Mouse (Mus musculus): ENCODE results near the gene Hdac5. TPM values are rescaled to one million over a fixed set of nuclear protein-coding genes. Genes with fewer than 3 reads are reported as not detected.

The Hdac5 gene
- polyA plus RNA-seq, 1 experiment from 2014 or later, result 92.2 TPM

DNA sequence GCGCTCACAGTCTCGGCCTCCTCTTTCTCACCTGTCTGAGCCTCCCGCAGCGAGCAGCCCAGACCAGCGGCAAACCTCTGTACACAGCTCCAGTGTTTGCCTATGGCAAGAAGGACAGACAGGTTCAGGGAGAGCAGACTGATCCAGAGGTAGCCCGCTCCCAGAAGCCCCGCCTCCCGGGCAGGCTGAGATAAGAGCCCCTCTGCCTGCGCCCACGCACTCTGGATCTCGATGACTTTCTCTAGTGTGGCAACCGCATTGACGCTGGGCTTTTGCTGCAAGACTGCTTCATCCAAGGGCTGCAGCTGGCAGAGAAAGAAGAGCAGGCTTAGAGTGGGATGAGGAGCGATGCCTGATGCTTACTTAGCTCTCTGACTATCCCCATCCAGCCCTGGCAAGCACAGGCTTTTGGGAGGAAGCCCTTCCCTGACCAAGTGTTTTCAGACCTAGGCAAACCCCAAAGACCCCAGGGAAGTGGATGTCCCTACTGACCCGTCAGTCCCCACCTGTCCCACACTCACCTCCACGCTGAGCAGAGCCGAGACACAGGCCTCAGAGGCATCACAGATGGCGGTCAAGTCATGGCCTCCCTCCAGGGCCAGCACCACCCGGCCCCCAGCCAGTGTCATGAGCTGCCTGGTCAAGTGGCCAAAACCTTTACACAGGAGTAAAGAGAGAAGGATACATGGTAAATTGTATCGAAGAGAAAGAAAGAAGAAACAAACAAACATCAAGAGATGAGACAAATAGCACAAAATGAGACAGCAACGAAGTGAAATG lies 33.8 kb downstream of the Hdac5 start:
- no peak overlapping the region for H3K4me3 ChIP-seq
- H3K9me3 ChIP-seq (replicated peaks), result no peaks in the 10 kb centered on the region
- no peak overlapping the region for H3K4me2 ChIP-seq
- H3K27me3 ChIP-seq (replicated peaks), result no peaks in the 10 kb centered on the region
- H3K36me3 ChIP-seq, result peaks cover 89% of the 10 kb centered on the region
- WGBS, result 63% methylated on average over 21 of the region's 21 CpGs
- H3K9ac ChIP-seq, result 0 out of 2 replicates have a peak overlapping the region, but pooled peaks have one; percentile 3
- H3K4me1 ChIP-seq (replicated peaks), result peaks cover 10% of the 10 kb centered on the region
- no peak overlapping the region for H3K27ac ChIP-seq (ENCODE audit: poor library complexity, severe bottlenecking)
- no peak for ATAC-seq (ENCODE audit: insufficient number of reproducible peaks, low FRiP score)

DNA sequence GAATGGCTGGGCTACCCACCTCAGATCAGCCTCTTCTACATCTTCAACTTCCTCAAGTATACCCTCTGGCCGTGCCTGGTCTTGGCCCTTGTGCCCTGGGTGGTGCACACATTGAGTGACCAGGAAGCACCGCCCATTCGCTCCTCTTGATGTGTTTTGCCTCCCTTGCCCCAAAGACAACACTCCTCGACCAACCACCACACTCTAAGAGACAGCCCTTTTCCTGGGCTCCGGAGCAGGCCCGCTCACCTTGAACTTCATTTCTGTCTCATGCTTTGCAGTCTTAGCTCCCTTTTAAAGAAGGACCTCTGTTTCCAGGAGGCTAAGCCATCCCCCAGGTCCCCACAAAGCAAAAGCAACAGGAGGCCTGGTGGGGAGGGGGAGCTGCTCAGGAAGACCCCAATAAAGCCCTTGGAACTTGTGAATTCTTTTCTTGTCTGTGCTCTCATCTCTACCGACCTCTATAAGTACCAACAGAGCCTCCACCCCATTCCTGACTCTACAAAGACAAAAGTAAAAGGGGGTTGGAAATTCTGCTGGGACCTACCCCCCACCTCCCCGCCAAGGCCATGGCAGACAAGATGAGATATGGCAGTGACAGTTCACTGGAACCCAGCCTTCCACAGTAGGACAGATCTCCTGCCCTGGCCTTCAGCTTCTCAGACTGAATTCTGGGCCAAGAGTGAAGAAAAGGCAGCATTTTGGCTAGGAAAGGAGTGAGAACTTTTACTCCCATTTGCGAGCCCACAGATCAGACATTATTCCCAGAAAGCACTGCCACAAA lies 36.1 kb downstream of the Hdac5 start:
- 82% methylated on average over 9 of the region's 9 CpGs for WGBS
- H3K36me3 ChIP-seq, result peaks cover 65% of the 10 kb centered on the region
- no peak overlapping the region for H3K4me2 ChIP-seq
- H3K4me3 ChIP-seq, result no peak overlapping the region
- H3K4me1 ChIP-seq (replicated peaks), result peaks cover 26% of the 10 kb centered on the region
- H3K9ac ChIP-seq, result no peak overlapping the region
- no peak overlapping the region for H3K27ac ChIP-seq (ENCODE audit: poor library complexity, severe bottlenecking)
- H3K9me3 ChIP-seq (replicated peaks), result no peaks in the 10 kb centered on the region
- ATAC-seq (ENCODE audit: insufficient number of reproducible peaks, low FRiP score), result no peak
- H3K27me3 ChIP-seq (replicated peaks), result no peaks in the 10 kb centered on the region

DNA sequence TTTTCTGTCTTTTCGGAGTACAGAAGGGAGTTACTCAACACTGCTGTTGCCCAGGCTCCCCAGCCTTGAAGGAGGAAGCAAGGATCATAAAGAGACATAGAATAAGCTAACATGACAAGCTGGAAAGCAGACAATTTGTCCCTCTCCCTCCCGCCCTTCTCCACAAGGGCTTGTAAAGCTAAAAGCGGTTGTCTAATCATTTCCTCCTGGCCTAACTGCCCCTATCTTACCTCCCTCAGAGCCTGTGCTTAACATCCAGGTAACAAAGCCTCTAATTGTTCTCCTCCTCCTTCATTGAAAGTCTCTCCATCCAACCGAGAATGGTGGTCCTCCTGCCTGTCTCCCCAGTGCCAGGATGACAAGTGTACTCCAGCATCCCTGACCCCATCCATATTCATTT lies 39.1 kb downstream of the Hdac5 start:
- H3K4me3 ChIP-seq, result peak overlapping the region; percentile 74
- peak overlapping the region; percentile 52 for H3K9ac ChIP-seq
- WGBS, result 55% methylated on average over 4 of the region's 4 CpGs
- peaks cover 20% of the 10 kb centered on the region for H3K4me1 ChIP-seq (replicated peaks)
- no peaks in the 10 kb centered on the region for H3K9me3 ChIP-seq (replicated peaks)
- ATAC-seq (ENCODE audit: insufficient number of reproducible peaks, low FRiP score), result no peak
- peak overlapping the region; percentile 93 for H3K4me2 ChIP-seq
- no peak overlapping the region for H3K27ac ChIP-seq (ENCODE audit: poor library complexity, severe bottlenecking)
- H3K36me3 ChIP-seq, result peaks cover 35% of the 10 kb centered on the region
- H3K27me3 ChIP-seq (replicated peaks), result no peaks in the 10 kb centered on the region

DNA sequence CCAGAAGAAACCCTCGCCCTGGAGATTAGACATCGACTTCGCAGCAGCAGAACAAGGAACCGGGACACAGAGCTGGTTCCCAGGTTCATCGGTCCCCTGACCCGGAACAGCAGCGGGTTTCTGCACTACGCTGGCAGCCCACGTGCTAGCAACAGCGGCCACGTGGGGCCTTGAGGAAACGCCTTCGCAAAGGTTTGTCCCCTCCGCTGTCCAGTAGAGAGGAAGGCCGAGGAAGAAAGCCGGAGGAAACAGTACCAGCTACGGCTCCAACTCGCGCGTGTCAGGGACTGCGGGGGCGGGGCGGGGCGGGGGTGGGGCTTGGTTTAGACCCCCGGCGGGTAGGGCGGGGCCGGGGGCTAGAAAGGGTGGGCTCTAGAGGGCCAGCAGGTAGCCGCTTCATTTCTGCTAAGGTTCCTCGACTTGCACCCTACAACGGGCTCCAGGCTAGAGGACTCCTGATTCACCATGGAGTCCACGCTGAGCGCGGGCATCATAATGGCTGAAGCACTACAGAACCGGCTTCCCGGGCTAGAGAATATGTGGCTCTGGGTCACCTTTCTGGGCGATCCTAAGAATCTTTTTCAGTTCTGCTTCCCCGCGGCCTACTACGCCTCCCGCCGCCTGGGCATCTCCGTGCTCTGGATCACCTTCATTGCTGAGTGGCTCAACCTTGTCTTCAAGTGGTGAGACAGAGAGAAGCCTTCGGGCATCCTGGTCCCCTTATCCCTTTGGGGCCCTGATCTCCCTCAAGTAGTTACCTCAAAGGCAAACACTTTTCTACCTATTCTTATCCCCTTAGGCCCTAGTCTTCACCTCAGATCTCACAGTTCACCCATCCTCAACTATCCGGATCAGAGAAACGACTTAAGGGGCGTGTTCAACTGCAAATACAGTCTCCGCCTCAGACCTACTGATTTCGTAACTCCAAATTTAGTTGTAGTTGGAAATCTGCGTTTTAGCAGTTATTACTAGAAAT lies 40.2 kb downstream of the Hdac5 start, which contains the start of gene G6pc3:
TSS of gene G6pc3 (plus strand) at position 160 of the 976 bp plus-strand sequence.
- ATAC-seq (ENCODE audit: insufficient number of reproducible peaks, low FRiP score), result peak; percentile 86
- Histone ChIP-seq H3K4me3 (peak within 1 kb of the TSS; percentile 74), H3K4me2 (peak within 1 kb of the TSS; percentile 93), H3K9ac (peak within 1 kb of the TSS; percentile 79), H3K4me1 (replicated peaks) (peaks cover 18% of the 10 kb centered on the region), H3K27ac (ENCODE audit: poor library complexity, severe bottlenecking) (peak within 1 kb of the TSS; percentile 71), H3K36me3 (peaks cover 24% of the 10 kb centered on the region), H3K9me3 (replicated peaks) (no peaks in the 10 kb centered on the region), H3K27me3 (replicated peaks) (no peaks in the 10 kb centered on the region)
- 2% methylated on average over 50 of the region's 50 CpGs for WGBS

DNA sequence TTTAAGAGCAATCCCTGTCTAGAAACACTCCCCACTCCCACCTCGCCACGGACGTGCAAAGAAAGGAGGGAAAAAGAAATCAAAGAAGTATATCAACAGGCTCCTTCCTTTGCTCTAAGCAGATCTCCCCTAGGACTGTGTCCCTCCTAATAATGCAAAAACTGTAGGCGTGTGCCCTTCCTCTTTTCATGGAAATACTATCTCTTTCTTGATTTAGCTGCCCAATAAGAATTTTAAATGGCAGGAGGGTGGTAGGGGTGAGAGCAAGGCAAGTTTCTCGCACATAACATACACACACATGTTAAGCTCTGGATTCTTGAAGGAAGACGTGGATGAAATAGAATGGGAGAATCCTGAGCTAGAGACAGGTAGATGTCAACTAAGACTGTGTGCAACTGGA lies 41.0 kb downstream of the Hdac5 start:
- no peaks in the 10 kb centered on the region for H3K9me3 ChIP-seq (replicated peaks)
- peak overlapping the region; percentile 93 for H3K4me2 ChIP-seq
- peak overlapping the region; percentile 74 for H3K4me3 ChIP-seq
- H3K27ac ChIP-seq (ENCODE audit: poor library complexity, severe bottlenecking), result no peak overlapping the region
- H3K4me1 ChIP-seq (replicated peaks), result peaks cover 21% of the 10 kb centered on the region
- H3K27me3 ChIP-seq (replicated peaks), result no peaks in the 10 kb centered on the region
- H3K36me3 ChIP-seq, result peaks cover 17% of the 10 kb centered on the region
- 66% methylated on average over 6 of the region's 6 CpGs for whole genome bisulfite sequencing
- H3K9ac ChIP-seq, result peak overlapping the region; percentile 79; the same call in 1 of the 2 replicates
- ATAC-seq (ENCODE audit: insufficient number of reproducible peaks, low FRiP score), result no peak

DNA sequence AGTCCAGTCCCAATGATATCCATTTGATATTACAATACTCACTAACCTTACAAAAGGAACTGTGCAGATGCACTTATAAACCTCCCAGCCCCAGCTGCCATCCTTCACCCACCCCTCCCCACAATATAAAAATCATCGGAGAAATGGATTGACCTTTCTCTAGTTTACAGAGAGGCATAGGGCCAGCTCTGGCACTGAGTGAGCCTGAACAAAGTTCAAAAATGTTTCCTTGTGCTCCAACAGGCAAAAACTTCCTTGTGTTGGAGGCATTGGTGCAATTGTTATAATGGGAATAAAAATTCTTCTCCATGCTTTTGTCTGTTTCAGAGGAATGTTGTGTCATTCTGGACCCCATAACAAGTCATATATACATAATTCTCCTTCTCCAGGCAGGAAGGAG lies 43.7 kb downstream of the Hdac5 start:
- Histone ChIP-seq H3K36me3 (peaks cover 15% of the 10 kb centered on the region), H3K9ac (no peak overlapping the region), H3K9me3 (replicated peaks) (no peaks in the 10 kb centered on the region), H3K27ac (ENCODE audit: poor library complexity, severe bottlenecking) (no peak overlapping the region), H3K4me2 (no peak overlapping the region), H3K4me1 (replicated peaks) (peaks cover 26% of the 10 kb centered on the region), H3K4me3 (no peak overlapping the region), H3K27me3 (replicated peaks) (no peaks in the 10 kb centered on the region)
- no peak for ATAC-seq (ENCODE audit: insufficient number of reproducible peaks, low FRiP score)
- WGBS, result 72% methylated on average over 1 of the region's 1 CpGs

DNA sequence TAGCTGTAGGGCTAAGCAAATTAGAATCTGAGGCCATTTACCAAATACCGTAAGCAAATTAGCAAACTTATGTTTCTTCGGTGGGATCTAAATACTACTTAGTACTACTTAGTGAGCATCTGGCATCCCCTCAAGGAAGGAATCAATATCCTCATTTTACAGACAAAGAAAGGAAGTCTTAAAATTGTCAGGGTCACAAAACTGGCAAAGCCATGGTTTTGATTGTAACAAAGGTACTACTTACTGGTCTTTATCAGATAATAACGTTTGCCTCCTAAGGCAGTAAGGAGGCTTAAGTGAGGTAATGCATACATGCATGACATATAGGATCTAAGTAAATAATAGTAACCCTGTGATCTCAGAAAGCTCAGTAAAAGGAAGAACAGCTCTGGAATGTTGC lies 44.3 kb downstream of the Hdac5 start:
- no peak overlapping the region; the same call in 1 of the 2 replicates for H3K27ac ChIP-seq (ENCODE audit: poor library complexity, severe bottlenecking)
- H3K4me1 ChIP-seq (replicated peaks), result peaks cover 20% of the 10 kb centered on the region
- H3K9me3 ChIP-seq (replicated peaks), result no peaks in the 10 kb centered on the region
- 50% methylated on average over 3 of the region's 3 CpGs for WGBS
- peak overlapping the region; percentile 99 for H3K4me3 ChIP-seq
- peaks cover 20% of the 10 kb centered on the region for H3K36me3 ChIP-seq
- H3K27me3 ChIP-seq (replicated peaks), result no peaks in the 10 kb centered on the region
- no peak overlapping the region for H3K9ac ChIP-seq
- no peak for ATAC-seq (ENCODE audit: insufficient number of reproducible peaks, low FRiP score)
- no peak overlapping the region for H3K4me2 ChIP-seq

DNA sequence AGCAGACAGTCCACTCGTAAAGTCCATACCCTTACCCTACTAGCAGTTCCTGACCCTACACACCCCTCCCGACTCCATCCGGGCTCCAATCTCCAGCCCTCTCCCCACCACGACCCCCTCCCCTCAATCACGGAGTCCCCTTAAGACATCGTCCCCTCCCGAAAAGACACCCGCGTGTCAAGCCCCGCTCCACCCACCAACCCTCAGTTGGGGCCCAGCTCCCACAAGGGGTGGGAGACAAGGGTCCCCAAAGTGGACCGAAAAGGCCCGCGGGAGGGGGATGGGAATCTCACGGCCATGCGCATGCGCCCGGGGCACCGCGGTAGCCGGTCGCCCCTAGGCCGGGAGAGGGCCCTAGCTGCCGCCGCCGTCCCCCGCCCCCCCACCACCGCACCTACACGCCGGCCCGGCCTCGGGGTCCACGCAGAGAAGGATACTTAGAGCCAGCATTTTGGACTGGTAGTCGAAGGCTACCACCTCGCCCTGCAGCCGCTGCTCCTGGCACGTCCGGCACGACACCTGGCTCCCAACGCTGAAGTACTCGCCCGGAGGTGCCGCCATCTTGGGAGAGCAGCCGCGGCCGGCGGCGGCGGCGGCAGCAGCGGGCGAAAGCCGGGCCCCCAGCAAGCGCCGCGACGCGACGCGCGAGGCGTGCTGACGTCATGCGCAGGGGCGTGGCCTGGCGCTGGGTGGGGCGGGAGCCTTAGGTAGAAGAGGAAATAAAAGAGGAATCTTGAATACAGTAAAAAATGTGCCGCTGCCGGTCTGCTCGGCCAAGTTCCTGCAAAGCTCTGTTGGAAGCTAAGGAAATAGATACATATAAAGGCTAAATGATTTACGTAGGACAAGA lies 45.1 kb downstream of the Hdac5 start, which contains the start of gene Lsm12:
TSS of gene Lsm12 (minus strand) at position 651 of the 850 bp plus-strand sequence.
- H3K4me1 ChIP-seq (replicated peaks), result peaks cover 16% of the 10 kb centered on the region
- peaks cover 23% of the 10 kb centered on the region for H3K36me3 ChIP-seq
- H3K9me3 ChIP-seq (replicated peaks), result no peaks in the 10 kb centered on the region
- H3K9ac ChIP-seq, result peak within 1 kb of the TSS; percentile 98
- no peaks in the 10 kb centered on the region for H3K27me3 ChIP-seq (replicated peaks)
- H3K4me2 ChIP-seq, result peak within 1 kb of the TSS; percentile 86
- ATAC-seq (ENCODE audit: insufficient number of reproducible peaks, low FRiP score), result peak; percentile 90
- H3K4me3 ChIP-seq, result peak within 1 kb of the TSS; percentile 99
- H3K27ac ChIP-seq (ENCODE audit: poor library complexity, severe bottlenecking), result peak within 1 kb of the TSS; percentile 96
- under 1% methylated on average over 66 of the region's 70 CpGs for WGBS

DNA sequence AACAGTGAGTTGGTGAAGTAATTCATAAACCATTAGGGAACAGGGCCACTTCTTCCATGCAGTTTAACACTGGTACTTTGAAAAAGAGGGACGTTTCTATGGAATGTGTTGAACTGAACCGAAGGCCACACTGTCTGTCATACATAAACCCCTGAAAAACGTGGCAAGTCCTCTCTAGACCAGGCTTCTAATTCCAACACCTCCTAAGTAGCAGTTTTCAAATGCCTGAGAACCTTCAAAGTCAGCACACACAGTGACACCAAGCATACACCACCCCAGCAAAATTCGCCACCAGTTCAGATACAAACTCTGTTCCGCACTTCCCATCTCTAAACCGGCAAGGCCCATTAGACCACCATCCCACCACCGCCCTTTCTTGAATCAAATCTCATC lies 45.7 kb downstream of the Hdac5 start:
- H3K36me3 ChIP-seq, result peaks cover 29% of the 10 kb centered on the region
- H3K4me3 ChIP-seq, result peak overlapping the region; percentile 99
- H3K27ac ChIP-seq (ENCODE audit: poor library complexity, severe bottlenecking), result peak overlapping the region; percentile 96
- H3K27me3 ChIP-seq (replicated peaks), result no peaks in the 10 kb centered on the region
- H3K4me1 ChIP-seq (replicated peaks), result peaks cover 20% of the 10 kb centered on the region
- H3K4me2 ChIP-seq, result peak overlapping the region; percentile 86
- peak overlapping the region; percentile 98 for H3K9ac ChIP-seq
- H3K9me3 ChIP-seq (replicated peaks), result no peaks in the 10 kb centered on the region
- ATAC-seq (ENCODE audit: insufficient number of reproducible peaks, low FRiP score), result no peak
- WGBS, result 4% methylated on average over 7 of the region's 7 CpGs

DNA sequence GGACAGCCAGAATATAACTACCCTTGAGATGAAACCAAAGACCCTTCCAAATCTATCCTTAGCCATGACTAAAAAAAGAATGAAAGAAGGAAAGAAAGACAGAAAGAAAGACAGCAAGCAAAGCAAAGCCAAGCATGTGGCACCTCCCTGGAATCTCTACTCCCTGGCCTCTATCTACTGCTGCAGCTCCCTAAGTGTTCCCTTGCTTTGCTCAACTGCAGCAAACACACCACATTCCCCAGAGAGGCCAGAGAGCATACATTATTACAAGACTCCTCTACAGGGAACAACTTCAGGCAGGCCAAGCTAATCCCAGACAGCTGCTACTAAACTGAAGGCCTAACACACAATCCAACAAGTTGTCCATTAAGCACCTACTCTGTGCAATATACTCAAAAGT lies 50.1 kb downstream of the Hdac5 start:
- H3K27me3 ChIP-seq (replicated peaks), result no peaks in the 10 kb centered on the region
- no peak overlapping the region for H3K4me2 ChIP-seq
- ATAC-seq (ENCODE audit: insufficient number of reproducible peaks, low FRiP score), result no peak
- H3K27ac ChIP-seq (ENCODE audit: poor library complexity, severe bottlenecking), result 0 out of 2 replicates have a peak overlapping the region, but pooled peaks have one; percentile 14
- peaks cover 22% of the 10 kb centered on the region for H3K4me1 ChIP-seq (replicated peaks)
- peaks cover 62% of the 10 kb centered on the region for H3K36me3 ChIP-seq
- no peak overlapping the region for H3K4me3 ChIP-seq
- H3K9me3 ChIP-seq (replicated peaks), result no peaks in the 10 kb centered on the region
- no peak overlapping the region for H3K9ac ChIP-seq

Measured in heart, embryonic 12.5 days (tissue).